Mouse (Mus musculus) mouse embryonic stem cell (cell line): ENCODE results near the gene Cacna2d4.

ENCODE experiments used
- in situ Hi-C, 2 experiments: fragments of 300-500 bp; cut with MboI; formaldehyde crosslinking; loops; 1 replicate in 1 of 2; 3 replicates in 1 of 2; pipeline ENCODE4 v1.14.3; 2019 to 2020; ENCODE audit warnings: low sequenced_read_pairs in 2 of 2, low pct_unique_long_range_greater_than_20kb in 1 of 2, mixed read lengths in 1 of 2; ENCODE audit not compliant: unreplicated experiment in 1 of 2

Gene Cacna2d4

GRCm38 (mm10) chr6:119217661-119218060 lies 18.7 kb upstream of the Cacna2d4 start:
- in situ Hi-C loops, result no loop called here

- in situ Hi-C loops, result no loop called here
Observed at GRCm38 (mm10) chr6:119218591-119218990, 17.7 kb upstream of the Cacna2d4 start.

GRCm38 (mm10) chr6:119219237-119219870 lies 17.0 kb upstream of the Cacna2d4 start:
- in situ Hi-C loops, result no loop called here

- in situ Hi-C loops, result loop anchor here (5.0 to 10.0 kb wide), 3 partner anchors 127 to 225 kb away; no protein-coding TSS in a partner anchor
Observed at GRCm38 (mm10) chr6:119220297-119220696, 16.0 kb upstream of the Cacna2d4 start.

GRCm38 (mm10) chr6:119224451-119225195 lies 11.7 kb upstream of the Cacna2d4 start:
- in situ Hi-C loops, result loop anchor here (5.0 to 10.0 kb wide), 3 partner anchors 123 to 220 kb away; no protein-coding TSS in a partner anchor

- in situ Hi-C loops, result loop anchor here in 1 of 2 experiments (10.0 kb wide), 1 partner anchor 220 kb away; no protein-coding TSS in a partner anchor
Observed at GRCm38 (mm10) chr6:119225226-119225625, 11.1 kb upstream of the Cacna2d4 start.

GRCm38 (mm10) chr6:119225731-119226130 lies 10.6 kb upstream of the Cacna2d4 start:
- in situ Hi-C loops, result loop anchor here in 1 of 2 experiments (10.0 kb wide), 1 partner anchor 219 kb away; no protein-coding TSS in a partner anchor

GRCm38 (mm10) chr6:119227001-119227400 lies 9.3 kb upstream of the Cacna2d4 start:
- in situ Hi-C loops, result loop anchor here in 1 of 2 experiments (10.0 kb wide), 1 partner anchor 218 kb away; no protein-coding TSS in a partner anchor

- in situ Hi-C loops, result loop anchor here in 1 of 2 experiments (10.0 kb wide), 1 partner anchor 216 kb away; no protein-coding TSS in a partner anchor
Observed at GRCm38 (mm10) chr6:119228861-119229603, 7.3 kb upstream of the Cacna2d4 start.

- in situ Hi-C loops, result loop anchor here in 1 of 2 experiments (10.0 kb wide), 1 partner anchor 212 kb away; no protein-coding TSS in a partner anchor
Observed at GRCm38 (mm10) chr6:119233066-119233465, 3.3 kb upstream of the Cacna2d4 start.

- in situ Hi-C loops, result loop anchor here in 1 of 2 experiments (10.0 kb wide), 1 partner anchor 209 kb away; no protein-coding TSS in a partner anchor
Observed at GRCm38 (mm10) chr6:119235441-119235840, 885 bp upstream of the Cacna2d4 start.

GRCm38 (mm10) chr6:119237427-119237989 lies 1.2 kb downstream of the Cacna2d4 start:
- in situ Hi-C loops, result loop anchor here in 1 of 2 experiments (10.0 kb wide), 1 partner anchor 207 kb away; no protein-coding TSS in a partner anchor

GRCm38 (mm10) chr6:119239341-119240005 lies 3.1 kb downstream of the Cacna2d4 start:
- in situ Hi-C loops, result loop anchor here in 1 of 2 experiments (10.0 kb wide), 1 partner anchor 205 kb away; no protein-coding TSS in a partner anchor

- in situ Hi-C loops, result no loop called here
Observed at GRCm38 (mm10) chr6:119240256-119240655, 3.9 kb downstream of the Cacna2d4 start.

- in situ Hi-C loops, result no loop called here
Observed at GRCm38 (mm10) chr6:119240871-119241705, 4.8 kb downstream of the Cacna2d4 start.

- in situ Hi-C loops, result no loop called here
Observed at GRCm38 (mm10) chr6:119246082-119246481, 9.8 kb downstream of the Cacna2d4 start.

GRCm38 (mm10) chr6:119248578-119248977 lies 12.3 kb downstream of the Cacna2d4 start:
- in situ Hi-C loops, result no loop called here
